Mouse (Mus musculus) MN1 (cell line): ENCODE results near the gene Ddx1.

ENCODE experiments used
- DNase-seq: peaks from one replicate; pipeline ENCODE4 v3.0.0-alpha.2; 2016; ENCODE audit warnings: low spot score

The Ddx1 gene

GRCm38 (mm10) chr12:13248691-13249572 is at the start of gene Ddx1:
Ddx1 (minus strand) TSS chr12:13249213.
- DNase-seq: peak; percentile 93

DNA sequence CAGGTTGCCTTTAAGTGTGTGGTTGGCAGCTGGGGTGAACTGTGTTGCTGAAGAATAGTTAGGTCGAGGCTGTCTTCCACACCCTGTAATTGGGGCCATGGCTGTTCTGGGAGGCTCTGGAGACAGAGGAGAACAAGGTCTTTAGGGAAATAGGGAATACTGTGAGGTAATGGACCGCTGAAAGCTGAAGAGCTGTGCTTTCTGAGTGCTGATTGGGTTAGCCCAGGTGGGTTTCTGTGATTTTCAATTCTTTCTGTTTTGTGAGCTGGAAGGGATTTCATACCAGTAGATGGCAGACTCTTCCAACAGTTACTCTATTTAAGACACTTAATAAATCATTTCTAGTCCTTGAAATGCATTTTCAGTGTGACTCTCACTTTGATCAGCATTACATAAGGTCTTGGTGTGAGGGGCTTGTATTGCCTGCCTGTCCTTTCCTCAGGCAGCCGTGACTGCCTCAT is 44.4 kb upstream of the Ddx1 start:
- no peak for DNase-seq

DNA sequence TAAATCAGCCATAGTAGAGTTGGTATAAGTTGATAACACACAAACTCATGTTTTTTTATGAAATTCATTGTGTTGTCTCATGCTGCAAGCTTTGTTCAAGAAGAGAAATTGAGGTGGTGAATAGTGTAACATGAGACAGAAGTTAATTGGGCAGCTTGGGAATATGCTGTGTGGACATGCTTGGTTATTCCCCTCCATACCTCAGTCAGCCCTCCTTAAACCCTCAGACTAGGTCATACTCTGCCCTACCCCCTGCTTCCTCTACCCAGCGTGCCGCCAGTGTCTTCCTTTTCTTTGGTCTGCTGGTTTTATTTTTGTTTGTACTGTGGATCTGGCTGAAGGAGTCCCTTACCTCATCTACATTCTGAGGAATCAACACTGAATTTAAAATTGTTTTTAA is 42.4 kb upstream of the Ddx1 start:
- DNase-seq: no peak

DNA sequence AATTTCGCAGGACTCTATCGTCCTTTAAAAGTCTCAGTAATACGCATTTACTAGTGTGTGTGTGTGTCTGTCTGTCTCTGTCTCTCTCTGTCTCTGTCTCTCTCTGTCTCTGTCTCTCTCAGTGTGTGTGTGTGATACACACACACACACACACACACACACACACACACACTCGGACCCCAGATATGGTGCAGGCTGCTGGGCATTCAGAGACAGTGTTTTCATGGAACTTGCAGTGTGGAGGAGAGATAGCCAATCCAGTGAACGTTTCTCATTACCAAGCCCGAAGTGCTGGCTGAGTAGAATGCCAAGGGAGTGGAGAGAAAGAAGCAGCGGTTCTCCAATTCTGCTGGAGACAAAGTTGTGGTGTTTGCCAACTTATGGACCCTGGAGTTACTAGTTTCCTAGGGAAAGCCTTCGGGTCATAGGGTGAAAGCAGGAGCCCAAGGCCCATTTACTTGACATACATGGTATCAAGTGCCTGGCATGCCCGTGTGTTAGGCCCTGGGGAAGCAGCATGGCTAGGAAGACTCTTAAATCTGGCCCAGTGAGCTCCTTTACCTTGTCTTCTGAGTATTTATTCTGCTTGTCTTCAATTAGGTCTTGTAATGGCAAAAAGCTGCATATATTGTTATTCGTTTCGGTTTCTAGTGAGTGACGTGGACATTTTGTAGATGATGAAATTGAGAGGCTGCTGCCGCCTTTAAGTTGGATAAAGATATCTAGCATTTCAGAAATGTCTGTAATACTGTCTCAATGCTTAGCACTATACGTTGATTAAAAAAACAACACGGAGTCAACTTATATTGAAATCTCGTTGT is 20.8 kb upstream of the Ddx1 start:
- no peak for DNase-seq

DNA sequence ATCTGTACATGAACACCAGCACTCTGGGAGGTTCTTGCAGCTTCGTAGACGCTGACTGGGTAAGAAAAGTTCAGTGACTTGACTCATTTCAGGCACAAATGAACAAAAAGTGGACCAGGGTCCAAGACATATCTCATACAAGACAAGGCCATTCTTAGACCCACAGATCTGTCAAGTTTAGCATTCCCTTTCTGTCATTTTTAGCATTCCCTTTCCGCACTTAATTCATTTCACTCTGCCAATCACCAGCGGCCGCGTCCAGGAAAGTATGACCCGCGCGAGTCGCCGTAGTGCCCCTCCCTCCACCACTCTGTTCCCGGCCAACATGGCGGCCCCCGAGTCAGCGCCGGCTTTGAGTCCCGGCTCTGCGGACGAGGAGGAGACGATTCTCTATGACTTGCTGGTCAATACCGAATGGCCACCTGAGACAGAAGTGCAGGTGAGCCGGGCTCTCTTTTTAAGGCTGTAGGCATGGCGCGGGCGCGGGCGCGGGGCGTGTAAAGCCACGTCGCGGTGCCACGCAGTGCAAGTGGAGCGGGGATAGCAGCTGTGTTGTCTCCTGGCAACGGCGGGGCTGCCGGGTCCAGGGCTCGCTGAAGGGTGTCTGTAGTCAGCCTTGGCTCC is 19.9 kb upstream of the Ddx1 start, which contains the start of gene Nbas:
Nbas (plus strand) TSS at position 308 of the 624 bp plus-strand sequence.
- DNase-seq: peak; percentile 81

DNA sequence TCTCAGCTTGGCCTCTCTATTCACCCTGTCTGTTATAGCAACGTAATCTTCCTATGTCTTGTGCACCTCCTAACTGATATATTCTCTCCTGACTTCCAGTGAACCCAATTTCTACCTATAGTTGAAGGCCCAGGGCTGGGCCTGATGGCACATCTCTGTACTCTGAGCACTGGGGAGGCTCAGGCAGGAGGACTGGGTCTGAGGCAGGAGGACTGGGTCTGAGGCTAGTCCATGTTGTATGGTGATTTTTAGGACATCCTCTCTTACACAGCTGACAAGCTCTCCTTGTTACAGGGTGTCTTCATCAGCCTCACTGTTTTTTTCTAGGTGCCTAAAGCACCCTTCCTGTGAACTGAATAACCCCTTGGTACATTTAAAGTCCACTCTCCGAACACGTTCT is 19.4 kb upstream of the Ddx1 start:
- DNase-seq: no peak

- DNase-seq: no peak
Observed at GRCm38 (mm10) chr12:13255701-13256100, 6.7 kb upstream of the Ddx1 start.

DNA sequence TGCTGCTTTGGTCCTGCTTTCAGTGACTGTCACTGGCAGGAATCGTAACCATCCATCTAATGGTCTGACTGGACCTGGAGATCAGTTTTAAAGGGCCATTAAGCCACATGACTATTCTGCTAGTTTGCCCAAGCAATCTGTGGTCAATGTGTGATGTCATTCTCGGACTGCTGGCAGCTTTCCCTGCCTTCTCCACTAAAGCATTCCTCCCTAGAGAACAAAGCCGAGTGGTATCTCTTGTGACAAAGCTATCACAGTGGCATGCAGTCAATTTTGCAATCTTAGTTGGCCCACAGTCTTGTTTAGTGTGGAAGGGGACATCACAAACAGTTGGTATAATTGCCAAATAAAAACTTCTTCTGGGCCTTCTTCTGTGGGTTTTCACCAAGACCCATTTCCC is 6.1 kb upstream of the Ddx1 start:
- no peak for DNase-seq

GRCm38 (mm10) chr12:13249573-13249919 is 533 bp upstream of the Ddx1 start:
- DNase-seq: no peak

GRCm38 (mm10) chr12:13242453-13242852 is 6.6 kb downstream of the Ddx1 start:
- DNase-seq: no peak

GRCm38 (mm10) chr12:13218101-13218514 is 30.9 kb downstream of the Ddx1 start:
- no peak for DNase-seq

GRCm38 (mm10) chr12:13217568-13217967 is 31.4 kb downstream of the Ddx1 start:
- no peak for DNase-seq

- DNase-seq: no peak
Observed at GRCm38 (mm10) chr12:13216501-13217103, 32.4 kb downstream of the Ddx1 start.

DNA sequence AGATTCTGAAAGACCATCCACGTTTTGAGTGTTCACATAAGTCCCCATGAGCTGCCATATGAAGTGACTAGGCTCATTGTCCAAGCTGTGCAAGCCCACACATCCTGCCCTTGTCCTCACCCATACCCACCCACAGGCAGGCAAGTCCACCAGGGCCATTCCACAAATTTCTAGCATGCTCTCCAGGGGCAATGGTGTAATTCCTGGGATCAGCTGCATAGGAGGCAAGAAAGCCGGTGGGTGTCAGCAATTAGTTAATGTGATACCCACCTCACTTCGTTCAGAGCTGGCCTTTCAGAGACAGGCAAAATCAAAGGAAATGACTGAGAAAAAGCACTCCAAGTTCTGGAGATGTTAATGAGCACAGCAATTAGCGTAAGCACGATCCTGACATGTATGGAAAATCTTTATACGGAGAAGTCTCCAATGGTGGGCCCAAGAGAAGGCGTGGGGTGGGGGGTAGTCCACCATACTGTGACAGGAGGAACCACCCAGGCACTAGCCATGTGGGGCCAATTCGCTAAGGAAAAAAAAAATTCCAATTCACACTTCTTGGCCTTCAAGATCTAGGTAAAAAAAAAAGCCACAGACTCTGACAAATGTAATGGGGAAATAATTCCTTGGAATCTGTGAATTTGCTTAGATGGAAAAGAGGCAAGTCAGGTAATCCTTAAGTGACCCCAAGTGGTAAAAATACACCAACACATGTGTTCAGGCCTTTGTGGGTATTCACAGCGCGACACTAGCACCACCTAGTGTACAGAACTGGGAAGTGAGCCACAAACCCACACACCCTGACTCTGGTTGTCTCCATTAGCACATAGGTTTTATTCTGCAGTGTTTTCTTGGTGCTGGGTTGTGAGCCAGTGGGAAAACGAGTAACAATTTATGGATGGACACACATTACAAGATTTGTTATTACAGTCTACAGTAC is 34.4 kb downstream of the Ddx1 start:
- peak; percentile 91 for DNase-seq

GRCm38 (mm10) chr12:13211746-13212482 is 37.1 kb downstream of the Ddx1 start:
- DNase-seq: peak; percentile 34

DNA sequence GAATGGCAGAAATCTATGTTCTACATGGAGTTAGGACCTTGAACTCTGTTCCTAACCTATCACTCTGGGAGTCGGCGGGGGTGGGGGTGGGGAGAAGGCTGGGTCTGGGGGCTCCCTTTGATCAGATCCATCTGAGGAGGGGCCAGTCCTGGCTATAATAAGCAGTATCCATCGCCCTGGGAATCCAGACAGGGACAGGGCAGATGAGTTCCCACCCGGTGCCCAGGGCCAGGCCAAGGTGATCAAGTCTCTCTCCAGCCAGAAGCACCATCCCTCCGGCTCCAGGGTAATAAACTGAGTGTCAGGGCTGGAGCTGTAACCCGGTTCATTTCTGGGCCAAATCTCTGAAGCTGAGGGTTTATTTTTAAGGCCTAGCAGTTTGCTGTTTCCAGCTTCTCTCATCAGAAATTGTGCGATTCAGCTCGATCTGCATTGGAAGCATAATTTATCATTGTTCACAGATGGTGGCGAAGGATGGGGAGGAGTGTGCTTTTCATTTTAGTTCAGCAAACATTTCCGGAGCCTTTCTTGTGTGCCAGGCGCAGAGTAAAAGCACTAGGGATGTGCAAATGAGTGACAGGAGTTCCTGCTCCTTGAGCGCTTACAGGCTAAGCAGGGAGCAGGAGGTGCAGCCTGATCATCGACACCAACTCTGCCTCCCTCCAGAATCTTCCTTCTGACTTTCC is 39.2 kb downstream of the Ddx1 start:
- DNase-seq: no peak

- DNase-seq: no peak
Observed at GRCm38 (mm10) chr12:13208983-13209451, 40.0 kb downstream of the Ddx1 start.

DNA sequence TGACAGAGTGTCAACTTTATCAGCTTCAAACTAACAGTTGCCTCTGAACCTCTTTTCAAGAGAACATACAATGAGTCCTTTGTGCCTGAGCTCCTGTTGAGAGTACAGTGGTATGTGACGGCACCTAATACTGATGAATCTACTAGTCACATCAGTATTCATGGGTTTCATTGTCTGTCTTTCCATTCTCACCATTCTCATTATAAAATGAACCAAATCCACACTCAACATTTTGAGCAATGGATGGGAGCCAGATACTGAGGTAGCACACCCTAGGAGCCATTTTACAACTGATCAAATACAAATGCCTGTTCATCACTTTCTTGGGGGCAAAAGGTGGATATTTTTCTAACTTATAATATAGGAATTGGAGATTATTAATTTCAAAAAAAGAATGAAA is 40.5 kb downstream of the Ddx1 start:
- DNase-seq: no peak

DNA sequence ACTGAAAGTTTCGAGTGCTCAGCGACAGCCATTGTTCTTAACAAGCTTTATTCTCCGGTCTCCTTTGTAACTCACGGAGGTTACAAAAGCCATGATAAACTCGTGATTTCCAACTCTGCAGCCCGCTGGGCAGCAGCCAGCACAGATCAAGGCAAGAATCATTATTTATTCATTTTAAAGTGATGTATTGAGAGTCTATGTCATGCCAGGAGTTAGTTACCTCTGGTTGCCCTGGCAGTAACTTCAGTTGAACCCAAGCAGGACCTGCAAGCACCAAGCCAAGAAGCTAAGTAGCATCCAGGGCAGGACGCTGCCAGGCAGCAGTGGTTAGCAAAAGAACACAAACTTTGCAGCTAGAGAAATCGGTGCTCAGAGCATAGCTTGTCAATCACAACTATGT is 41.9 kb downstream of the Ddx1 start:
- no peak for DNase-seq

- DNase-seq: no peak
Observed at GRCm38 (mm10) chr12:13205733-13206132, 43.3 kb downstream of the Ddx1 start.
